Mouse (Mus musculus) forebrain, embryonic 16.5 days (tissue): Measurements from ENCODE around the gene Acadvl. TPM values are rescaled to one million over a fixed set of nuclear protein-coding genes. Genes with fewer than 3 reads are reported as not detected.
A peak's percentile ranks its signal among the peaks of the same experiment; 100 is the strongest.

Experiments
- ATAC-seq: fragments of 200-750 bp; cut with Nextera tagmentation; 2 replicates; pipeline ENCODE4 v1.8.0; 2017; ENCODE audit warnings: mild to moderate bottlenecking, moderate library complexity
- H3K27ac ChIP-seq: fragments of 300-500 bp; sonication (generic); 2 replicates; pipeline ENCODE4 v1.5.1; 2014; ENCODE audit warnings: low read length, control low read depth
- H3K27me3 ChIP-seq: fragments of 300-500 bp; sonication (generic); replicated peaks from 2 replicates; pipeline ENCODE4 v1.6.1; 2014; ENCODE audit warnings: low read length; ENCODE audit not compliant: control insufficient read depth, insufficient read depth
- H3K36me3 ChIP-seq: fragments of 300-500 bp; sonication (generic); 2 replicates; pipeline ENCODE4 v1.6.1; 2014; ENCODE audit not compliant: control insufficient read depth, insufficient read depth
- H3K4me1 ChIP-seq: fragments of 300-500 bp; sonication (generic); replicated peaks from 2 replicates; pipeline ENCODE4 v1.6.1; 2014; ENCODE audit warnings: low read length; ENCODE audit not compliant: control insufficient read depth, insufficient read depth
- H3K4me2 ChIP-seq: fragments of 300-500 bp; sonication (generic); 2 replicates; pipeline ENCODE4 v1.6.1; 2014; ENCODE audit warnings: mild to moderate bottlenecking, low read length, control low read depth
- H3K4me3 ChIP-seq: fragments of 300-500 bp; sonication (generic); replicated peaks from 2 replicates; pipeline ENCODE4 v1.5.1; 2014; ENCODE audit warnings: mild to moderate bottlenecking, low read length, control low read depth
- H3K9ac ChIP-seq: fragments of 300-500 bp; sonication (generic); replicated peaks from 2 replicates; pipeline ENCODE4 v1.6.1; 2014; ENCODE audit warnings: low read depth, low read length, control low read depth
- H3K9me3 ChIP-seq: fragments of 300-500 bp; sonication (generic); 2 replicates; pipeline ENCODE4 v1.6.1; 2016; ENCODE audit warnings: low read length; ENCODE audit not compliant: control insufficient read depth
- WGBS: fragments of 180-500 bp; shearing (Covaris S2); extraction: QIAGEN DNeasy Blood & Tissue Kit; methylation state at CpG from one replicate; pipeline ENCODE4 v1.1.7; 2014; 5-methylcytosine and 5-hydroxymethylcytosine counted together
- polyA plus RNA-seq: library from polyadenylated mRNA; unstranded; fragments of >200 nt; fragmentation: Nextera tagmentation; extraction: Ambion mirVana; gene quantifications from 2 replicates; pipeline ENCODE4 v1.2.1, GENCODE M21; 2015

Acadvl gene
- polyA plus RNA-seq, 1 experiment from 2014 or later, result 60.6 TPM

DNA sequence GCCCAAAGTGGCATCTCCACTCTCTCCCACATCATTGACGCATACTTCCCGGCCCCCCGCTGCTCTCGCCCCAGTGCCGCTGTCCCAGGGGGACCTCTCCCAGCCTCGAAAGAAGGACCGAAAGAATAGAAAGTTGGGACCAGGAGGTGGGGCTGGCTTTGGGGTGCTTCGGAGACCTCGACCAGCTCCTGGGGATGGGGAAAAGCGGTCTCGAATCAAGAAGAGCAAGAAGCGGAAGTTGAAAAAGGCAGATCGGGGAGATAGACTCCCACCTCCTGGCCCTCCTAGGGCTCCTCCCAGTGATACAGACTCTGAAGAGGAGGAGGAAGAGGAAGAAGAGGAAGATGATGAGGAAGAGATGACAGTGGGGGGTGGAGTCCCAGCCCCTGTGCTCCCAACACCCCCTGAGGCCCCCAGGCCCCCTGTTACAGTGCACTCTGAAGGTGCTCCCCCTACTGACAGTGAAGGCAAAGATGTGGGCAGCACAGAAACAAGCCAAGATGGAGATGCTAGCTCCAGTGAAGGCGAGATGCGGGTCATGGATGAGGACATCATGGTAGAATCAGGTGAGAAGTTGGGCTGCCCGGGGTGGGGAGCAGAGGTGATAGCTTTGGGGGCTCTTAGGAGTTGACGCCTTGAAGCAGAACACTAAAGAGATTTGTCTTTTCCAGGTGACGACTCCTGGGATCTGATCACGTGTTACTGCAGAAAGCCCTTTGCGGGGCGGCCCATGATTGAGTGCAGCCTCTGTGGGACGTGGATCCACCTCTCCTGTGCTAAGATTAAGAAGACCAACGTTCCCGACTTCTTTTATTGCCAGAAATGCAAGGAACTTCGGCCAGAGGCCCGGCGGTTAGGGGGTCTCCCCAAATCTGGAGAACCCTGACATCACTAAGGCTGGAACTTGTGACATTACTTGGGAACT lies 16.4 kb downstream of the Acadvl start:
- Histone ChIP-seq H3K27me3 (no peaks in the 10 kb centered on the region), H3K9ac (no peak overlapping the region), H3K27ac (no peak overlapping the region), H3K4me1 (peaks cover 44% of the 10 kb centered on the region), H3K4me2 (no peak overlapping the region), H3K36me3 (peaks cover 16% of the 10 kb centered on the region), H3K9me3 (no peaks in the 10 kb centered on the region), H3K4me3 (no peak overlapping the region)
- ATAC-seq, result no peak
- WGBS, result 92% methylated on average over 27 of the region's 27 CpGs

DNA sequence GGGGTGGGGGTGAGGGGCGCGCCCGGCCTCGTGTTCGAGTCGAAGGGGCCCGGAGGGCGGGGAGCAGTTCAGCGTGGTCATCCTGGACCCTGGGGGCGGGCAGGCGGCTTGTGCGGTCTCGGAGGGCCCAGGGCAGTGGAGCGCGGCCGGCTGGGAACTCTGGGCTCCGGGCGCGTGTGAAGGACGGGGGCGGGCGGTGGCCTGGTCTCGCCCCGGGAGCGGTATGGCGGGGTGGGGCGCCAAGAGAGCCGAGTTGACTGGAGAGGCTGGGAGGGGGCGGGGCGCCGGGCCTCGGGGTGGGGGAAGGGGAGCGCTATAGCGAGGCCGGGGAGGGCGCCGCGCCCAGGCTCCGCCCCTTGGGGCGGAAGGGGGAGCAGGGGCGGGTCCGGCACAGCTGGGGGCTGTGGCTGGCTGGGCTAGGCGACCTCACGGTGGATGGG lies 18.1 kb downstream of the Acadvl start:
- Histone ChIP-seq H3K27ac (peak overlapping the region; percentile 80), H3K9ac (peak overlapping the region; percentile 74), H3K4me1 (peaks cover 37% of the 10 kb centered on the region), H3K36me3 (peaks cover 19% of the 10 kb centered on the region), H3K4me2 (peak overlapping the region; percentile 63), H3K4me3 (peak overlapping the region; percentile 71), H3K9me3 (no peaks in the 10 kb centered on the region), H3K27me3 (no peaks in the 10 kb centered on the region)
- peak; percentile 7 for ATAC-seq
- under 1% methylated on average over 38 of the region's 44 CpGs for WGBS

DNA sequence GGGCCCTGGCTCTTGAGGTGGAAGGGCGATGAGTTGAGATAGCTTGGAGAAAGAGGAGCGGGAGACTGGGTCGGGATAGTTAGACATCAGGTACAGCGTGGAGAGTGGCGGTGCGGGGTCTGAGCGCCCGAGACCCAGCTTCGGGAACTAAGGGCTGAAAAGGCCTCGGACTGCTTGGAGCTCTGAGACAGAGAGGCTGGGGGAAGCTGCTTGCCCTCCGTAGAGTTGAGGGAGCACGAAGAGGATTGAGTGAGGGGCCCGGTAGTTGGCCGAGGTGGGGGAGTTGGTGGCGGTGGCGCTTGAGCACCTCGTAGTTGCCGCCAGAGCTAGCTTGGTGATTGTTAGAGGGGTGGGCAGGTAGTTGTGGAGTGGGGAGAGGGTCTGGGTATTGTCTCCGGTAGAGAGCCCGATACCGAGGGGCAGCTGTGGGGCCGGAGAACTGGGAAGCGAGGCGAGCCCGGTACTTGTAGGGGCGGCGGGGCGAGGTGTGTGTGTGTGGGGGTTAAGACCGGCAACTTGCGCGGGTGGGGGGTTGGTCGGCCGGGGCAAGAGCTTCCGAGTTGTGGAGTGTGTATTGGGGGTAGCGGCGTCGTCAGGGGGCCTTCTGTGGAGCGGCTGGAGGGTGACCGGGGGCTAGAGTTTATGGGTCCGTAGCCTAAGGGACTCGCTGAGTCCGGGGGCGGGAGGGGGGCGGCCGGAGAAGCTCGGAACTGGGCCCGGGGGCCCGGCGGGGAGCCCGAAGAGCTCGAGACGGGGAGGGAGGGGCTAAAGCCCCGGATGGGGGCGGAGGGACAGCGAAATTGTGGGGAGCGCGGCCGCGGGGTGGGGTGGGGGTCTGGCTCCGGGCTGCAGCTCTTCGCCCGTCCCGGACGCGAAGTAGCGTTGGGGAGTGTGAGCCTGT lies 18.8 kb downstream of the Acadvl start:
- Histone ChIP-seq H3K4me3 (peak overlapping the region; percentile 71), H3K36me3 (peaks cover 19% of the 10 kb centered on the region), H3K4me2 (peak overlapping the region; percentile 63), H3K9me3 (no peaks in the 10 kb centered on the region), H3K9ac (peak overlapping the region; percentile 74), H3K4me1 (peaks cover 31% of the 10 kb centered on the region), H3K27ac (peak overlapping the region; percentile 80), H3K27me3 (no peaks in the 10 kb centered on the region)
- WGBS, result under 1% methylated on average over 63 of the region's 66 CpGs
- ATAC-seq, result no peak

DNA sequence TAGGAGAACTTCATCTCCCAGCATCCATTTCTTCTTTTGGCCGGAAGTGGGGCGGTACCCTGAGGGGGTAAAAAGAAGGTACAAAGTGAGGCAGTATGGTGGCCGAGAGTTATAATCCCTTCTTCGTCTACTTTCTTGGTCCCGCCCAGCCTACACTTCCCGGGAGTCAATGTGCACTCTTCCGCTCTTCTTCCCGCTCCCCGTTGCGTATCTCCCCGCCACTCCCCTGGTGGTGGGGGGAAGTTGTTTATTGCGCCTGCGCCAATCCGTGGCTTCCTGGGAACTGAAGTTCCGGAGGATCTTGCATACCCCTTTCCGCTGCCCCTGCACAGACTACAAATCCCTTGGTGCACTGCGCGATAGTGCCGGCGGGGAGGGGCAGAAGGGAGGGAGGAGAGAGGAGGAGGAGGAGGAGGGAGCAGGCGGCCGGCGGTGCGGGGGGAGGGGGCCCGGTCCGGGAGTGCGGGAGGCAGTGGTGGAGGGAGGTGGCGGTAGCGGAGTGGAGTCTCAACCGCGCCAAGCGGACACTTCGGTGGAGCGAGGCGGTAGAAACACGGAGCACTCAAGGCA lies 19.7 kb downstream of the Acadvl start, which contains the start of gene Phf23:
Phf23 (plus strand) TSS at position 387 of the 570 bp plus-strand sequence.
- peak within 1 kb of the TSS; percentile 80 for H3K27ac ChIP-seq
- peaks cover 19% of the 10 kb centered on the region for H3K36me3 ChIP-seq
- H3K27me3 ChIP-seq, result no peaks in the 10 kb centered on the region
- ATAC-seq, result peak; percentile 89
- H3K9me3 ChIP-seq, result no peaks in the 10 kb centered on the region
- H3K4me2 ChIP-seq, result peak within 1 kb of the TSS; percentile 63
- 0% methylated on average over 34 of the region's 36 CpGs for WGBS
- peaks cover 30% of the 10 kb centered on the region for H3K4me1 ChIP-seq
- peak within 1 kb of the TSS; percentile 74 for H3K9ac ChIP-seq
- peak within 1 kb of the TSS; percentile 71 for H3K4me3 ChIP-seq

DNA sequence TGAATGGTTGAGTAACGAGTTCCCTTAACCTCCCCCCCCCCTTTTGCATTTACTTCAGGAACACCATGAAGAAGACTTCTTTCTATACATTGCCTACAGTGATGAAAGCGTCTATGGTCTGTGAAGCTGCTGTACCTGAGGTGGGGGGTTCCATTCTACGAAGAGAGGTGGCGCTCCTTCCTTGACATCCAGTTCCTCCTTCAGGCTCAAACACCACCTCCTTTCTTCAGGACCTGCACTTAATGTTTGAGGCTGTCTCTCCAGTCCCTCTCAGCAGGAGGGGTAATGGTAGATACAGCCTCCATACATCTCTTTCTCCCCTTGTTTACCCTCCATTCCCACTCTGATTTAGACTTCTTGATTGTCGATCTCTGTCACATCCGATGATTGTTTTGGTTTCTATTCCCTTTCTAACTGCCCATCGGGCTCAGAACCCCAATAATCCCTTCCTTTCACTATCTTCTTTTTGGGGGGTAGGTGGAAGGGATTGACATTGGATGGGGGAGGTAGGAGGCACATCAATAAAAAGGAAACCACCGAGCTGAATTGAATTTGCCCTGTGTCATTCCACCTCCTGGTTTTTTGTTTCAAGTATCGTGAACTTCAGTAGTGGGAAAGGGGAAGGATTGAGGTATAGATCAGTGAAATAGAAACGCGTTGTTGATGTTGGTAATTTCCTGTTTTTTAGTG lies 20.7 kb downstream of the Acadvl start:
- Histone ChIP-seq H3K36me3 (peaks cover 22% of the 10 kb centered on the region), H3K27me3 (no peaks in the 10 kb centered on the region), H3K4me1 (peaks cover 28% of the 10 kb centered on the region), H3K27ac (no peak overlapping the region), H3K9me3 (no peaks in the 10 kb centered on the region), H3K4me2 (no peak overlapping the region), H3K4me3 (no peak overlapping the region), H3K9ac (no peak overlapping the region)
- ATAC-seq, result no peak
- 86% methylated on average over 11 of the region's 11 CpGs for WGBS

DNA sequence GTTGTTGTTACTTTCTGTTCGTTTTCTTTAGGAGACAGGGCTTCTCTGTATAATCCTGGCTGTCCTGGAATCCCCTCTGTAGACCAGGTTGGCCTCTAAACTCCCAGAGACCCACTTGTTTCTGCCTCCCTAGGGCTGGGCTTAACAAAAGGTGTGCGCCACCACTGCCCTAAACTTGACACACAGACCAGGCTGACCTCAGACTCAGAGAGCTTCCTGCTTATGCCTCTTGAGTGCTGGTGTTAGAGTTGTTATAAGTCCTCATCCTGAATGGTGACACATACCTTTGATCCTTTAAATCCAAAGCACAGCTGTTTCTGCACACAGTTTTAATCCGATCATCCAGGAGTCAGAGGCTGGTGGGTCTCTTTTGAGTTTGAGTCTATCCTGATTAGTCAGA lies 22.3 kb downstream of the Acadvl start:
- H3K4me3 ChIP-seq, result no peak overlapping the region
- WGBS, result 88% methylated on average over 3 of the region's 3 CpGs
- H3K4me1 ChIP-seq, result peaks cover 26% of the 10 kb centered on the region
- no peak overlapping the region for H3K27ac ChIP-seq
- H3K27me3 ChIP-seq, result no peaks in the 10 kb centered on the region
- H3K4me2 ChIP-seq, result peak overlapping the region; percentile 22; the same call in 1 of the 2 replicates
- no peak for ATAC-seq
- no peaks in the 10 kb centered on the region for H3K9me3 ChIP-seq
- peaks cover 18% of the 10 kb centered on the region for H3K36me3 ChIP-seq
- H3K9ac ChIP-seq, result no peak overlapping the region; the same call in 1 of the 2 replicates

DNA sequence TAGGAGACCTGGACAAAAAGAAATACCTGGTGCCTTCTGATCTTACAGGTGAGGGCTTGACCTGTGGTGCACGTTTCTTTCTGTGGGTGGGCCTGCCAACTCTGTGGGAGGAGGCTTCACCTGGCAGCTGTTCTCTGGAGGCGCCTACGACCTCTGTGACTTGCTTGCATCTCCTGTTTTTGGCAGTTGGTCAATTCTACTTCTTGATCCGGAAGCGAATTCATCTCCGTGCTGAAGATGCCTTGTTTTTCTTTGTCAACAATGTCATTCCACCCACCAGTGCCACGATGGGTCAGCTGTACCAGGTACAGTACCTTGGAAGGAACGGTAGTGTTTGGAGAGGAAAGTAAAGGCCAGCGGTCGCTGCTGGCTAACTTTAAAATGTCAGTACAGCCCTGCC lies 22.8 kb downstream of the Acadvl start:
- H3K36me3 ChIP-seq, result peaks cover 22% of the 10 kb centered on the region
- no peaks in the 10 kb centered on the region for H3K27me3 ChIP-seq
- H3K9me3 ChIP-seq, result no peaks in the 10 kb centered on the region
- no peak for ATAC-seq
- peak overlapping the region; percentile 73 for H3K9ac ChIP-seq
- peak overlapping the region; percentile 62 for H3K4me3 ChIP-seq
- 82% methylated on average over 10 of the region's 10 CpGs for WGBS
- H3K27ac ChIP-seq, result no peak overlapping the region
- H3K4me1 ChIP-seq, result peaks cover 20% of the 10 kb centered on the region
- H3K4me2 ChIP-seq, result peak overlapping the region; percentile 88

DNA sequence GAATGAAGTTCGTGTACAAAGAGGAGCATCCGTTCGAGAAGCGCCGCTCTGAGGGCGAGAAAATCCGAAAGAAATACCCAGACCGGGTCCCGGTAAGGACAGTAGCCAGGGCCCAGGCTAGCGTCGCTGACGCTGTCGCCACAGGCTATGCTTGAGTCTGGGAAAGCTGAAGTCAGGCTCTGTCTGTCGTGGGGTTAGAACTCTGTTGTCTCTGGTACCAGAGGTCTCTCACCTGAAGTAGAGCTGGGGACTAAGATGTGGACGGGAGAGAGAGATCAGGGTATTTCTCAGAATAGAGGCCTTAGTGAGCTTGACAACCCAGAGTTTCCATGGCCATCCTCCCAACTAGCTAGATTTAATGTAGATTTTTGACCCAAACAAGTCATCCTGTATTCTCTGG lies 23.5 kb downstream of the Acadvl start:
- no peaks in the 10 kb centered on the region for H3K27me3 ChIP-seq
- ATAC-seq, result peak; percentile 6; the same call in 1 of the 2 replicates
- H3K27ac ChIP-seq, result peak overlapping the region; percentile 95
- no peaks in the 10 kb centered on the region for H3K9me3 ChIP-seq
- peak overlapping the region; percentile 88 for H3K4me2 ChIP-seq
- peaks cover 23% of the 10 kb centered on the region for H3K36me3 ChIP-seq
- peaks cover 18% of the 10 kb centered on the region for H3K4me1 ChIP-seq
- H3K9ac ChIP-seq, result peak overlapping the region; percentile 73
- WGBS, result under 1% methylated on average over 15 of the region's 15 CpGs
- H3K4me3 ChIP-seq, result peak overlapping the region; percentile 62
